Mouse (Mus musculus) activated CD4-positive, CD25-positive, alpha-beta regulatory T cell (primary cell): ENCODE data around the gene Arid5a. TPM values are rescaled to one million over a fixed set of nuclear protein-coding genes. Genes with fewer than 3 reads are reported as not detected.

ENCODE experiments used
- polyA plus RNA-seq, 2 experiments: library from polyadenylated mRNA; unstranded; fragments of 100-300 nt; shearing (Covaris generic); gene quantifications; one replicate each; pipeline ENCODE4 v1.2.1; 2017

The Arid5a gene
- polyA plus RNA-seq = 100 to 1,000 TPM; 103 to 111 TPM

GRCm38 (mm10) chr1:36307495-36308280 is at the start of gene Arid5a:
Gene Arid5a, plus strand, starts transcription at chr1:36307733.

GRCm38 (mm10) chr1:36274455-36274854 is 33.1 kb upstream of the Arid5a start, which contains the start of gene Neurl3:
Gene Neurl3, minus strand, starts transcription at chr1:36274679.

GRCm38 (mm10) chr1:36368969-36369645 is 61.6 kb downstream of the Arid5a start, which contains the start of gene Kansl3:
Gene Kansl3, minus strand, starts transcription at chr1:36369181.

GRCm38 (mm10) chr1:36371934-36372845 is 64.7 kb downstream of the Arid5a start, which contains the start of gene Fer1l5:
Gene Fer1l5, plus strand, starts transcription at chr1:36372291.

Other genes starting within 250 kb of the Arid5a start
- gene Hs6st1, start 239.3 kb upstream of the Arid5a start, polyA plus RNA-seq = 10 to 100 TPM in 1 of 2 experiments, 1 to 10 TPM in 1; 9.5 to 13.9 TPM
- 10 to 100 TPM; 71.2 to 83.4 TPM for gene Uggt1, start 63.0 kb upstream of the Arid5a start, polyA plus RNA-seq
- 10 to 100 TPM; 71.1 to 84.4 TPM for gene Neurl3, start 33.1 kb upstream of the Arid5a start, polyA plus RNA-seq
- gene Kansl3, start 61.4 kb downstream of the Arid5a start, polyA plus RNA-seq = 10 to 100 TPM; 42.3 to 44.1 TPM
- gene Fer1l5, start 64.6 kb downstream of the Arid5a start, polyA plus RNA-seq = under 1 TPM; 0.58 to 0.60 TPM
- gene Lman2l, start 137.5 kb downstream of the Arid5a start, polyA plus RNA-seq = 10 to 100 TPM; 12.5 to 19.3 TPM
- gene Cnnm4, start 163.9 kb downstream of the Arid5a start, polyA plus RNA-seq = 1 to 10 TPM; 2.0 to 2.2 TPM
- 10 to 100 TPM; 17.1 to 34.6 TPM for gene Cnnm3, start 204.1 kb downstream of the Arid5a start, polyA plus RNA-seq
- gene Ankrd23, start 229.2 kb downstream of the Arid5a start, polyA plus RNA-seq = 10 to 100 TPM; 22.1 to 24.8 TPM
- 1 to 10 TPM in 1 of 2 experiments, not detected in 1; 1.0 TPM for gene Gm42417, start 231.7 kb downstream of the Arid5a start, polyA plus RNA-seq
- 10 to 100 TPM; 25.1 to 30.1 TPM for gene Ankrd39, start 239.7 kb downstream of the Arid5a start, polyA plus RNA-seq